Mouse (Mus musculus): ENCODE data around the gene Efs.

The Efs gene

DNA sequence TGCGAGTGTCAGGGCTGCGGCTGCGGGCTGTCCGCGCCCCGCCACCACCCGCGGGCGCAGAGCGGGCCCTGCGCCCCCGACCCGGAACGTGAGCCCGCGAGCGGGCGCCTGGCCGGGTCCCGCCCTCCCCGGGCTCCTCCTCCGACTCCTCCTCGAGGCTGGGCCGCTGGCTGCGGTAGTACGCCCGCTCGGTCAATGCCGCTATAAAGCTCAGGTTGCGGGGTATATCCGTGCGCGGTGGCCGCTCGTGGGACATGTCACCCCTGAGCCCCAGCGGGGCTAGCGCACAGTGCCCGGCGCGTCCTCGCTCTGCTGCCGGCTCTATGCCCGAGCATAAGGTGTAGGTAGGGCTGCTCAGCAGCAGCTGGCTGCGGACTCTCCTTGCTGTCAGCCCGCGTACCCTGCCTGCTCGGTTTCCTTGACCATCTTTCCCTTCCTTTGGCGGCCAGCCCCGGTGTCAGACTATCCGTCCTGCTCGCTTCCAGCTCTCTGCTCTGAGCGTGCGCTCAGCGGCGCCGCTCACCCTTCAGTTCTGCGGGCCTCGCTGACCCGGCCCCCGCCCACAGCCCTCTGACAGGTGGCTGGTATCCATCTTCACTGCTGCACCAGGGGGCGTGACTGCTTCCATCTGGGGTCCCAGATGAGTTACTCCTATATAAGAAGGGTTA lies 48.7 kb downstream of the Efs start, which contains the start of gene Ppp1r3e:
TSS of gene Ppp1r3e (minus strand) at position 503 of the 668 bp plus-strand sequence.
- in situ Hi-C loops (cut with MboI; ENCODE audit: unreplicated experiment in 2 of 2) = no loop called here

DNA sequence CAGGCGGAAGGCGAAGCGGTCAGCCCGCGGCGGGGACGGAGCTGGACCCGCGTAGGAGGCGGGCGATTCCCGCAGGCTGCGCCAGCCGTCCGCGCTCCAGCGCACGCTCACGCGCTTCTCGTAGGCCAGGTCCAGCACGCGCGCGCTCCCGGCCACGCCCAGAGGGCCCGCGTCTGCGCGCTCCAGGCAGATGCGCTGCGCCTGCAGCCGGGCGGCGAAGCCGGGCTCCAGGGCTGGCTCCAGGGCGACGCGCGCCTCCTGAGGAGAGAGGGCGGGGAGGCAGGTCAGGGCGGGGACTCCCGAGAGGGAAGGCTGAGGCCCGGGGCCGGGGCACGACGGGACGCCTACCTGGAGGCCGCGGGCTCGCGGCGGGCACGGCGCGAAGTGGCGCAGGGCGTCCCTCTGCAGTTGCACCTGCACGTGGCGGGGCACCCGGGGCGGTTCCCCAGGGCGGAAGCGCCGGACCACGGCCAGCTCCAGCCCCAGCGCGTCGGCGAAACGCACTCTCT lies 49.3 kb downstream of the Efs start:
- in situ Hi-C loops (cut with MboI; ENCODE audit: unreplicated experiment in 2 of 2) = no loop called here

- in situ Hi-C loops (cut with MboI; ENCODE audit: unreplicated experiment in 2 of 2) = no loop called here
These were observed 49.9 kb downstream of the Efs start for GRCm38 (mm10) chr14:54875844-54876538.

- in situ Hi-C loops (cut with MboI; ENCODE audit: unreplicated experiment in 2 of 2) = no loop called here
These were observed 51.8 kb downstream of the Efs start for GRCm38 (mm10) chr14:54874165-54874564.

GRCm38 (mm10) chr14:54870861-54871260 lies 55.1 kb downstream of the Efs start, which contains the start of gene Homez:
Gene Homez, minus strand, starts transcription at chr14:54870961.
- in situ Hi-C loops (cut with MboI; ENCODE audit: unreplicated experiment in 2 of 2) = no loop called here

DNA sequence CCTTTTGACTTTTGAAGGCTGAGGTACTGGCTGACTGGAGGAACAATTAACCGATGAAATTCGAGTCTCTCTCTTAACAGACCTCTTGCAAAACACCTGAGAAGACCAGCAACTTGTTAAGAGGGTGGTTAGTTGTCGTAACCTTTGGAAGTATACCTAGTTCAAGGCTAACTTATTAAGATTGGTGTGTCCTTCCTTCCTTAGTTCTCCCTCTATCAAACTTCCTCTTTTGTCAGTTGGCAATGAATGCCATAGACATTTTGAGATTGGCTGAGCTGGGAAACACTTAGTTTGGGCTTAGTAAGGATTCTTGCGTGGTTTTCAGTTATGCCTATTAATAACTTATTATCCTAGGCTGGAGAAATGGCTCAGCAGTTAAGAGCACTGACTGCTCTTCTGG lies 57.9 kb downstream of the Efs start:
- in situ Hi-C loops (cut with MboI; ENCODE audit: unreplicated experiment in 2 of 2) = no loop called here

- in situ Hi-C loops (cut with MboI; ENCODE audit: unreplicated experiment in 2 of 2) = no loop called here
These were observed 59.0 kb downstream of the Efs start for GRCm38 (mm10) chr14:54866936-54867335.
